Mouse (Mus musculus): Measurements from ENCODE around the gene Fbxw9. TPM values are rescaled to one million over a fixed set of nuclear protein-coding genes. Genes with fewer than 3 reads are reported as not detected.
A peak's percentile ranks its signal among the peaks of the same experiment; 100 is the strongest.

Fbxw9 gene
- polyA plus RNA-seq, 1 experiment, result 26.8 TPM

GRCm38 (mm10) chr8:85043619-85044018, 16.2 kb upstream of the Fbxw9 start:
- no peak overlapping the region for H3K4me3 ChIP-seq
- H3ac ChIP-seq (ENCODE audit: control insufficient read depth, insufficient read length), result no peak overlapping the region
- TF ChIP-seq CEBPB (IDR thresholded peaks at IDR 0.05; ENCODE audit: insufficient read depth, poor library complexity, severe bottlenecking) (no peak), MAX (IDR thresholded peaks at IDR 0.05; ENCODE audit: low read depth) (no peak), POLR2AphosphoS2 (IDR thresholded peaks at IDR 0.05; ENCODE audit: insufficient read length, low read depth) (no peak), USF1 (IDR thresholded peaks at IDR 0.05; ENCODE audit: low read depth) (no peak), POLR2A (IDR thresholded peaks at IDR 0.05; ENCODE audit: insufficient read length, low read depth) (no peak), TCF3 (IDR thresholded peaks at IDR 0.05; ENCODE audit: insufficient read length, low read depth) (no peak), SRF (IDR thresholded peaks at IDR 0.05; ENCODE audit: control insufficient read depth, insufficient read length, low read depth) (no peak), MYOG (IDR thresholded peaks at IDR 0.05; ENCODE audit: control insufficient read depth in 1 of 3, insufficient read depth in 1 of 3, insufficient read length in 2 of 3, low read depth in 2 of 3) (no peak), E2F4 (IDR thresholded peaks at IDR 0.05; ENCODE audit: insufficient read depth) (no peak), MYOD1 (IDR thresholded peaks at IDR 0.05; ENCODE audit: control insufficient read depth in 1 of 3, insufficient read length in 2 of 3, low read depth in 2 of 3) (no peak), REST (IDR thresholded peaks at IDR 0.05; ENCODE audit: insufficient read depth, insufficient read length) (no peak), TCF12 (IDR thresholded peaks at IDR 0.05; ENCODE audit: insufficient read depth, poor library complexity, severe bottlenecking) (no peak)

GRCm38 (mm10) chr8:85057367-85057766, 2.5 kb upstream of the Fbxw9 start:
- Histone ChIP-seq H3K79me2 (ENCODE audit: control insufficient read depth, insufficient read depth) (no peaks in the 10 kb centered on the region), H3K36me3 (ENCODE audit: control insufficient read depth, insufficient read depth) (peaks cover 7% of the 10 kb centered on the region), H3ac (ENCODE audit: control insufficient read depth, insufficient read length) (no peak overlapping the region), H3K4me2 (ENCODE audit: low read depth) (no peak overlapping the region), H3K4me3 (no peak overlapping the region), H3K27me3 (ENCODE audit: control insufficient read depth, insufficient read depth, insufficient read length) (no peaks in the 10 kb centered on the region)
- TF ChIP-seq REST (IDR thresholded peaks at IDR 0.05; ENCODE audit: insufficient read depth, insufficient read length), result no peak
- no peak for TF ChIP-seq USF1 (IDR thresholded peaks at IDR 0.05; ENCODE audit: low read depth)
- no peak for TF ChIP-seq MYOD1 (IDR thresholded peaks at IDR 0.05; ENCODE audit: control insufficient read depth in 1 of 3, insufficient read length in 2 of 3, low read depth in 2 of 3)
- TF ChIP-seq TCF3 (IDR thresholded peaks at IDR 0.05; ENCODE audit: insufficient read length, low read depth), result no peak
- no peak for TF ChIP-seq POLR2A (IDR thresholded peaks at IDR 0.05; ENCODE audit: insufficient read length, low read depth)
- TF ChIP-seq MYOG (IDR thresholded peaks at IDR 0.05; ENCODE audit: control insufficient read depth in 1 of 3, insufficient read depth in 1 of 3, insufficient read length in 2 of 3, low read depth in 2 of 3), result no peak
- no peak for TF ChIP-seq MAX (IDR thresholded peaks at IDR 0.05; ENCODE audit: low read depth)

More at GRCm38 (mm10) chr8:85043619-85044018, 16.2 kb upstream of the Fbxw9 start:
- Histone ChIP-seq H3K36me3 (ENCODE audit: control insufficient read depth, insufficient read depth) (peaks cover 64% of the 10 kb centered on the region), H3K27me3 (ENCODE audit: control insufficient read depth, insufficient read depth, insufficient read length) (no peaks in the 10 kb centered on the region), H3K79me2 (ENCODE audit: control insufficient read depth, insufficient read depth) (peaks cover 46% of the 10 kb centered on the region), H3K4me2 (ENCODE audit: low read depth) (no peak overlapping the region)

DNA sequence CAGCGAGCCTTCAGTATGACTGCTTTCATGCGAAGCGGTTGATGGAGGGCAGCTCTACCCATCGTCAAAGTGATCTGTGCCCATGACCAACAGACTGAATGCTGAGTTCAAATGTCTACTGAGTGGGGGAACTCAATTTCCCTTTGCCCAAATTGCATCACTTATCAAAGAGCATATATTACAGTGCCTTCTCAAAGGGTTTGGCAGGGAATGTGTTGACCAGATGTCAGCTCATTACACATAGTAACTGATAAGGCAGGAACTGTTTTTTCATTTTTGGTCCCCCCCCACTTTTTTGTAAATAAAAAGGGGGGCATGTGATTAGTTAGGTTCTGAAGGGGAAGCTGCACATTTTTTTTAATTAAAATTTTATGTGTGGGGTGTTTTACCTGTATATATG, 2.7 kb downstream of the Fbxw9 start:
- no peaks in the 10 kb centered on the region for H3K79me2 ChIP-seq (ENCODE audit: control insufficient read depth, insufficient read depth)
- H3K4me2 ChIP-seq (ENCODE audit: low read depth), result no peak overlapping the region
- H3K4me3 ChIP-seq, result no peak overlapping the region
- no peaks in the 10 kb centered on the region for H3K27me3 ChIP-seq (ENCODE audit: control insufficient read depth, insufficient read depth, insufficient read length)
- no peak overlapping the region for H3ac ChIP-seq (ENCODE audit: control insufficient read depth, insufficient read length)
- no peaks in the 10 kb centered on the region for H3K36me3 ChIP-seq (ENCODE audit: control insufficient read depth, insufficient read depth)
- TF ChIP-seq REST (IDR thresholded peaks at IDR 0.05; ENCODE audit: insufficient read depth, insufficient read length) (no peak), POLR2A (IDR thresholded peaks at IDR 0.05; ENCODE audit: insufficient read length, low read depth) (no peak), USF1 (IDR thresholded peaks at IDR 0.05; ENCODE audit: low read depth) (no peak), MYOG (IDR thresholded peaks at IDR 0.05; ENCODE audit: control insufficient read depth in 1 of 3, insufficient read depth in 1 of 3, insufficient read length in 2 of 3, low read depth in 2 of 3) (no peak), SRF (IDR thresholded peaks at IDR 0.05; ENCODE audit: control insufficient read depth, insufficient read length, low read depth) (no peak)

GRCm38 (mm10) chr8:85065213-85065612, 5.4 kb downstream of the Fbxw9 start:
- Histone ChIP-seq H3K79me2 (ENCODE audit: control insufficient read depth, insufficient read depth) (no peaks in the 10 kb centered on the region), H3ac (ENCODE audit: control insufficient read depth, insufficient read length) (no peak overlapping the region), H3K4me2 (ENCODE audit: low read depth) (no peak overlapping the region), H3K4me3 (no peak overlapping the region), H3K36me3 (ENCODE audit: control insufficient read depth, insufficient read depth) (no peaks in the 10 kb centered on the region), H3K27me3 (ENCODE audit: control insufficient read depth, insufficient read depth, insufficient read length) (no peaks in the 10 kb centered on the region)
- no peak for TF ChIP-seq SRF (IDR thresholded peaks at IDR 0.05; ENCODE audit: control insufficient read depth, insufficient read length, low read depth)
- TF ChIP-seq MAX (IDR thresholded peaks at IDR 0.05; ENCODE audit: low read depth), result no peak
- no peak for TF ChIP-seq POLR2AphosphoS2 (IDR thresholded peaks at IDR 0.05; ENCODE audit: insufficient read length, low read depth)
- TF ChIP-seq REST (IDR thresholded peaks at IDR 0.05; ENCODE audit: insufficient read depth, insufficient read length), result no peak
- TF ChIP-seq E2F4 (IDR thresholded peaks at IDR 0.05; ENCODE audit: insufficient read depth), result no peak
- no peak for TF ChIP-seq USF1 (IDR thresholded peaks at IDR 0.05; ENCODE audit: low read depth)
- TF ChIP-seq CEBPB (IDR thresholded peaks at IDR 0.05; ENCODE audit: insufficient read depth, poor library complexity, severe bottlenecking), result no peak
- TF ChIP-seq TCF3 (IDR thresholded peaks at IDR 0.05; ENCODE audit: insufficient read length, low read depth), result no peak
- TF ChIP-seq POLR2A (IDR thresholded peaks at IDR 0.05; ENCODE audit: insufficient read length, low read depth), result no peak
- no peak for TF ChIP-seq TCF12 (IDR thresholded peaks at IDR 0.05; ENCODE audit: insufficient read depth, poor library complexity, severe bottlenecking)
- no peak for TF ChIP-seq MYOD1 (IDR thresholded peaks at IDR 0.05; ENCODE audit: control insufficient read depth in 1 of 3, insufficient read length in 2 of 3, low read depth in 2 of 3)
- no peak for TF ChIP-seq MYOG (IDR thresholded peaks at IDR 0.05; ENCODE audit: control insufficient read depth in 1 of 3, insufficient read depth in 1 of 3, insufficient read length in 2 of 3, low read depth in 2 of 3)

DNA sequence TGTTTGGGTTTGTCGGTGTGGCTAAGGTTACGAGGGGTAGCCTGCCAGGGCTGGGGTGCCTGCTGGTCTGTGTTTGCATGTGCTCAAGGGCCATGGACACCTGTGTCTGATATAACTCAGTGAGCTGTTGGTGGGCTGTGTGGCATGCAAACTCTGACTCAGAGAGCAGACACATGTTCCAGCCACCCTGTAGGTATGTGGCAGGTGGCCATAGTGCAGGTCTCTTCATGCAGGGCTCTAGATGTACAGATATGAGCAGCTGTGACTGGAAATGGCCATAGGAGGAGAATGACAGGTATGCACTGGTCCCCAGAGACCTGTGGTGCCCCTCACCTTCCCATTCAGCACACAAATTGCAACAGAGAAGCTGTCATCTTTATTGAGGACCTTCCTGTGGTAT, 7.3 kb downstream of the Fbxw9 start:
- H3K4me2 ChIP-seq (ENCODE audit: low read depth), result no peak overlapping the region
- no peaks in the 10 kb centered on the region for H3K27me3 ChIP-seq (ENCODE audit: control insufficient read depth, insufficient read depth, insufficient read length)
- no peak for TF ChIP-seq USF1 (IDR thresholded peaks at IDR 0.05; ENCODE audit: low read depth)
- TF ChIP-seq POLR2AphosphoS2 (IDR thresholded peaks at IDR 0.05; ENCODE audit: insufficient read length, low read depth), result peak; percentile 26
- no peak overlapping the region for H3K4me3 ChIP-seq
- no peak overlapping the region for H3ac ChIP-seq (ENCODE audit: control insufficient read depth, insufficient read length)
- no peaks in the 10 kb centered on the region for H3K79me2 ChIP-seq (ENCODE audit: control insufficient read depth, insufficient read depth)
- no peaks in the 10 kb centered on the region for H3K36me3 ChIP-seq (ENCODE audit: control insufficient read depth, insufficient read depth)

Data from myocyte (in vitro differentiated cells).